Mouse (Mus musculus) midbrain, embryonic 14.5 days (tissue): Measurements from ENCODE around the gene Fndc7. TPM values are rescaled to one million over a fixed set of nuclear protein-coding genes. Genes with fewer than 3 reads are reported as not detected.

Experiments used
- ATAC-seq: fragments of 200-750 bp; cut with Nextera tagmentation; 2 replicates; pipeline ENCODE4 v1.8.0; 2017; ENCODE audit warnings: moderate number of reproducible peaks, moderate library complexity; ENCODE audit not compliant: low FRiP score, low TSS enrichment
- DNase-seq: peaks from one replicate; pipeline ENCODE4 v3.0.0-alpha.2; 2015
- H3K27ac ChIP-seq: fragments of 300-500 bp; sonication (generic); replicated peaks from 2 replicates; pipeline ENCODE4 v1.5.1; 2014; ENCODE audit warnings: mild to moderate bottlenecking, low read depth, low read length, moderate library complexity
- H3K27me3 ChIP-seq: fragments of 300-500 bp; sonication (generic); 2 replicates; pipeline ENCODE4 v1.6.1; 2014; ENCODE audit warnings: low read length, control low read depth, mixed read lengths; ENCODE audit not compliant: control insufficient read depth, insufficient read depth
- H3K36me3 ChIP-seq: fragments of 300-500 bp; sonication (generic); 2 replicates; pipeline ENCODE4 v1.6.1; 2014; ENCODE audit warnings: low read length, control low read depth; ENCODE audit not compliant: control insufficient read depth, insufficient read depth
- H3K4me1 ChIP-seq: fragments of 300-500 bp; sonication (generic); 2 replicates; pipeline ENCODE4 v1.6.1; 2014; ENCODE audit warnings: mild to moderate bottlenecking, antibody characterized with exemption, low read length, control low read depth; ENCODE audit not compliant: control insufficient read depth, insufficient read depth
- H3K4me2 ChIP-seq: fragments of 300-500 bp; sonication (generic); 2 replicates; pipeline ENCODE4 v1.6.1; 2014; ENCODE audit warnings: mild to moderate bottlenecking, low read length, moderate library complexity
- H3K4me3 ChIP-seq: fragments of 300-500 bp; sonication (generic); replicated peaks from 2 replicates; pipeline ENCODE4 v1.5.1; 2014; ENCODE audit warnings: low read depth, low read length
- H3K9ac ChIP-seq: fragments of 300-500 bp; sonication (generic); replicated peaks from 2 replicates; pipeline ENCODE4 v1.6.1; 2014; ENCODE audit warnings: mild to moderate bottlenecking, low read length, moderate library complexity
- H3K9me3 ChIP-seq: fragments of 300-500 bp; sonication (generic); 2 replicates; pipeline ENCODE4 v1.6.1; 2016; ENCODE audit warnings: low read length, control low read depth, mixed read lengths; ENCODE audit not compliant: control insufficient read depth
- WGBS: fragments of 180-500 bp; shearing (Covaris S2); extraction: QIAGEN DNeasy Blood & Tissue Kit; methylation state at CpG from one replicate; pipeline ENCODE4 v1.1.7; 2014; 5-methylcytosine and 5-hydroxymethylcytosine counted together
- polyA plus RNA-seq: library from polyadenylated mRNA; unstranded; fragments of >200 nt; fragmentation: Nextera tagmentation; extraction: Ambion mirVana; gene quantifications from 2 replicates; pipeline ENCODE4 v1.2.1, GENCODE M21; 2014

Fndc7 gene
- not detected in 2 replicates for polyA plus RNA-seq

- no peak for ATAC-seq
- no peak for DNase-seq
- H3K4me1 ChIP-seq: peaks cover 6% of the 10 kb centered on the region; the same call in 1 of the 2 replicates
- no peaks in the 10 kb centered on the region for H3K27me3 ChIP-seq
- H3K9ac ChIP-seq: no peak within 1 kb of the TSS
- no peak within 1 kb of the TSS for H3K27ac ChIP-seq
- no peaks in the 10 kb centered on the region for H3K36me3 ChIP-seq
- WGBS: 92% methylated on average over 1 of the region's 1 CpGs
- H3K4me2 ChIP-seq: no peak within 1 kb of the TSS
- no peaks in the 10 kb centered on the region for H3K9me3 ChIP-seq
- H3K4me3 ChIP-seq: no peak within 1 kb of the TSS
These were observed at the start of gene Fndc7 for GRCm38 (mm10) chr3:108889908-108890307. TSS of gene Fndc7 (minus strand) at chr3:108890008.

GRCm38 (mm10) chr3:108939573-108939972, 49.8 kb upstream of the Fndc7 start, which contains the start of gene Henmt1:
TSS of gene Henmt1 (plus strand) at chr3:108939873.
- H3K27ac ChIP-seq: no peak within 1 kb of the TSS
- no peaks in the 10 kb centered on the region for H3K4me1 ChIP-seq
- H3K4me2 ChIP-seq: peak within 1 kb of the TSS; percentile 55
- no peak for ATAC-seq
- no peak within 1 kb of the TSS for H3K9ac ChIP-seq
- WGBS: 91% methylated on average over 5 of the region's 5 CpGs
- H3K36me3 ChIP-seq: no peaks in the 10 kb centered on the region
- H3K27me3 ChIP-seq: no peaks in the 10 kb centered on the region
- DNase-seq: no peak
- no peaks in the 10 kb centered on the region for H3K9me3 ChIP-seq
- peak within 1 kb of the TSS; percentile 31 for H3K4me3 ChIP-seq

GRCm38 (mm10) chr3:108938691-108939090, 48.9 kb upstream of the Fndc7 start:
- Histone ChIP-seq H3K27ac (no peak overlapping the region), H3K9ac (no peak overlapping the region), H3K4me3 (no peak overlapping the region), H3K9me3 (no peaks in the 10 kb centered on the region), H3K4me2 (no peak overlapping the region), H3K36me3 (no peaks in the 10 kb centered on the region), H3K27me3 (no peaks in the 10 kb centered on the region), H3K4me1 (no peaks in the 10 kb centered on the region)
- ATAC-seq (no peak), DNase-seq (no peak)
- WGBS: 92% methylated on average over 5 of the region's 5 CpGs

- no peaks in the 10 kb centered on the region for H3K9me3 ChIP-seq
- DNase-seq (no peak), ATAC-seq (no peak)
- 97% methylated on average over 6 of the region's 6 CpGs for WGBS
- no peak overlapping the region for H3K9ac ChIP-seq
- no peak overlapping the region for H3K27ac ChIP-seq
- no peak overlapping the region for H3K4me3 ChIP-seq
- H3K4me1 ChIP-seq: no peaks in the 10 kb centered on the region
- H3K27me3 ChIP-seq: no peaks in the 10 kb centered on the region
- H3K4me2 ChIP-seq: no peak overlapping the region
- no peaks in the 10 kb centered on the region for H3K36me3 ChIP-seq
These were observed 43.7 kb upstream of the Fndc7 start for GRCm38 (mm10) chr3:108933557-108933956.

GRCm38 (mm10) chr3:108926308-108926707, 36.5 kb upstream of the Fndc7 start:
- H3K9me3 ChIP-seq: no peaks in the 10 kb centered on the region
- H3K36me3 ChIP-seq: no peaks in the 10 kb centered on the region
- 75% methylated on average over 1 of the region's 1 CpGs for WGBS
- H3K4me3 ChIP-seq: no peak overlapping the region
- H3K27ac ChIP-seq: no peak overlapping the region
- no peak for ATAC-seq
- no peaks in the 10 kb centered on the region for H3K4me1 ChIP-seq
- H3K4me2 ChIP-seq: no peak overlapping the region
- no peaks in the 10 kb centered on the region for H3K27me3 ChIP-seq
- DNase-seq: no peak
- no peak overlapping the region for H3K9ac ChIP-seq

GRCm38 (mm10) chr3:108925677-108926076, 35.9 kb upstream of the Fndc7 start:
- H3K27ac ChIP-seq: no peak overlapping the region
- DNase-seq (no peak), ATAC-seq (no peak)
- WGBS: 92% methylated on average over 4 of the region's 4 CpGs
- no peaks in the 10 kb centered on the region for H3K4me1 ChIP-seq
- no peak overlapping the region for H3K4me2 ChIP-seq
- H3K27me3 ChIP-seq: no peaks in the 10 kb centered on the region
- H3K9ac ChIP-seq: no peak overlapping the region
- H3K9me3 ChIP-seq: no peaks in the 10 kb centered on the region
- H3K36me3 ChIP-seq: no peaks in the 10 kb centered on the region
- no peak overlapping the region for H3K4me3 ChIP-seq

- Histone ChIP-seq H3K27me3 (no peaks in the 10 kb centered on the region), H3K9ac (no peak overlapping the region), H3K36me3 (no peaks in the 10 kb centered on the region), H3K4me3 (no peak overlapping the region), H3K4me2 (no peak overlapping the region), H3K4me1 (no peaks in the 10 kb centered on the region), H3K9me3 (no peaks in the 10 kb centered on the region), H3K27ac (no peak overlapping the region)
- 88% methylated on average over 1 of the region's 1 CpGs for WGBS
- ATAC-seq (no peak), DNase-seq (no peak)
These were observed 32.0 kb upstream of the Fndc7 start for GRCm38 (mm10) chr3:108921822-108922221.

- H3K27me3 ChIP-seq: no peaks in the 10 kb centered on the region
- no peak overlapping the region for H3K9ac ChIP-seq
- no peaks in the 10 kb centered on the region for H3K36me3 ChIP-seq
- no peak for ATAC-seq
- H3K27ac ChIP-seq: no peak overlapping the region
- no peaks in the 10 kb centered on the region for H3K9me3 ChIP-seq
- no peaks in the 10 kb centered on the region for H3K4me1 ChIP-seq
- no peak overlapping the region for H3K4me3 ChIP-seq
- 89% methylated on average over 3 of the region's 3 CpGs for WGBS
- no peak for DNase-seq
- H3K4me2 ChIP-seq: no peak overlapping the region
These were observed 30.7 kb upstream of the Fndc7 start for GRCm38 (mm10) chr3:108920442-108921070.

- H3K4me2 ChIP-seq: no peak overlapping the region
- no peak for ATAC-seq
- H3K27ac ChIP-seq: no peak overlapping the region
- H3K27me3 ChIP-seq: no peaks in the 10 kb centered on the region
- H3K9ac ChIP-seq: no peak overlapping the region
- H3K36me3 ChIP-seq: no peaks in the 10 kb centered on the region
- 92% methylated on average over 1 of the region's 1 CpGs for WGBS
- H3K9me3 ChIP-seq: no peaks in the 10 kb centered on the region
- no peaks in the 10 kb centered on the region for H3K4me1 ChIP-seq
- H3K4me3 ChIP-seq: no peak overlapping the region
- no peak for DNase-seq
These were observed 29.0 kb upstream of the Fndc7 start for GRCm38 (mm10) chr3:108918852-108919251.
